ENCODE assay signal across 24 mouse cellular contexts in genomic region chr5:74769023-74769422, GRCm38 (mm10).
"Had no signal": no experiment of that assay in that cellular context is flagged by ENCODE, and none has a peak within 500 bp of the region (broad histone marks: within the 10 kb centered on the region; RNA-seq: fewer than 3 reads in every experiment).

No protein-coding gene starts in this region.

- H3K9me3 ChIP-seq: heart, embryonic 10.5 days; hindbrain, embryonic 10.5 days; hindbrain, embryonic 12.5 days; kidney, embryonic 15.5 days; limb, embryonic 13.5 days; limb, embryonic 15.5 days had no signal

- H3K4me2 ChIP-seq: heart, embryonic 12.5 days; hindbrain, embryonic 12.5 days; hindbrain, embryonic 14.5 days; kidney, embryonic 15.5 days; limb, embryonic 13.5 days; limb, embryonic 15.5 days had no signal

- H3K36me3 ChIP-seq: heart, embryonic 10.5 days; heart, embryonic 12.5 days; hindbrain, embryonic 10.5 days; hindbrain, embryonic 12.5 days; kidney, embryonic 15.5 days; limb, embryonic 13.5 days; limb, embryonic 15.5 days had no signal

- DNase-seq: gastrocnemius, adult 2 months; gastrocnemius, postnatal 10 days; gastrocnemius, postnatal 25 days; heart, adult 18-20 months; heart, postnatal 10 days; heart, postnatal 4 days; kidney, adult 18-20 months; kidney, adult 8-10 months; kidney, postnatal 14 days; kidney, postnatal 36 days; layer of hippocampus, adult 9-11 months; layer of hippocampus, postnatal 36 days; left cerebral cortex, postnatal 4 days had no signal

- H3K27me3 ChIP-seq: heart, embryonic 12.5 days; kidney, embryonic 15.5 days; limb, embryonic 13.5 days; limb, embryonic 15.5 days had no signal

- H3K27ac ChIP-seq: heart, embryonic 10.5 days; hindbrain, embryonic 10.5 days; hindbrain, embryonic 12.5 days; hindbrain, embryonic 14.5 days; kidney, embryonic 15.5 days; kidney, postnatal 0 days; limb, embryonic 13.5 days; limb, embryonic 15.5 days had no signal

- H3K4me3 ChIP-seq: gastrocnemius, adult 2 months; heart, embryonic 10.5 days; heart, embryonic 12.5 days; hindbrain, embryonic 10.5 days; hindbrain, embryonic 12.5 days; kidney, embryonic 15.5 days; limb, embryonic 13.5 days; limb, embryonic 15.5 days had no signal

- H3K9ac ChIP-seq: heart, embryonic 12.5 days; hindbrain, embryonic 12.5 days; hindbrain, embryonic 14.5 days; kidney, embryonic 15.5 days; limb, embryonic 13.5 days; limb, embryonic 15.5 days had no signal

- ATAC-seq: hindbrain, embryonic 16.5 days; inflammation-experienced regulatory T-cells, adult 6 months had no signal
